Mouse (Mus musculus): Measurements from ENCODE around the gene Trpm6. TPM values are rescaled to one million over a fixed set of nuclear protein-coding genes. Genes with fewer than 3 reads are reported as not detected.
A peak's percentile ranks its signal among the peaks of the same experiment; 100 is the strongest.

The Trpm6 gene
- polyA plus RNA-seq, 1 experiment from 2014 or later: 0.14 TPM

DNA sequence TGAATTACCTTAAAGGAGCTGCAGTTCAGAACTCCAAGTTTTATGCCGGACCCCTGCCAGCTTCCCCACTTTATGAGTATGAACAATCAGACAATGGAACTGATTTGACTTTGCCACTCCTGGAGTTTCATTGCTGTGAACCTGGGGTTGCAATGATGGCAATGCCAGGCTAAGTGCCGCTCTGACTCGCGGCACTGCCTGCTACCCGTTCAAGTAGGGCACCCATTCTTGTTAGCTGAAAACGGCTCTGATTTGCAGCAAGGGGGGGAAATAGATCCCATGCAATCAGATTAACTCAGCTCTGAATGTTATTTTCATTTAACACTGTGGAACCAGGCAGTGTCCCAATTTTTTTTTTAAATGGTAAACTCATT is 152.9 kb downstream of the Trpm6 start:
- no peak overlapping the region for H3K4me3 ChIP-seq (replicated peaks)
- 66% methylated on average over 6 of the region's 6 CpGs for WGBS
- ATAC-seq: no peak

DNA sequence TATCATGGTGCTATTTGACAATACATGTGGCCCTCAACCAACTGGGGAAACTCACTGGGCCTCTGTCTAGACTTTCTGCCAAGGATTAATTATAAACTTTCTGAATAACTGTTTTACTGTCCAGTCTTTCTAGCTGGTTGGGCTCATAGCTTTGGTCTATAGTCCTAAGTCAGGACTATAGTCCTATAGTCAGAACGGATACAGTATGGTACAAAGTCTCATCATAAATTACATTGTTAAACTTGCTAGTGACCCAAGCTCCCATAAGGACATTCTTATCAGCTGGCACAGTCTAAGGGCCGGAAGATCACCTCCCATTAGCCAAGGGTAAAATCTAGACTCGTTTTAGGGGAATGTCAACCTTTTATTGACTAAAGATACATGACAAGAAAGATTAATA is 155.7 kb downstream of the Trpm6 start:
- Histone ChIP-seq H3K27ac (no peak overlapping the region), H3K4me3 (replicated peaks) (no peak overlapping the region), H3K9me3 (no peaks in the 10 kb centered on the region), H3K4me2 (replicated peaks) (no peak overlapping the region), H3K36me3 (no peaks in the 10 kb centered on the region), H3K4me1 (replicated peaks) (no peaks in the 10 kb centered on the region), H3K27me3 (replicated peaks) (no peaks in the 10 kb centered on the region), H3K9ac (no peak overlapping the region)
- peak; percentile 93 for ATAC-seq
- 34% methylated on average over 3 of the region's 3 CpGs for WGBS

More for the DNA sequence above, 152.9 kb downstream of the Trpm6 start:
- Histone ChIP-seq H3K9me3 (no peaks in the 10 kb centered on the region), H3K27ac (no peak overlapping the region), H3K4me1 (replicated peaks) (no peaks in the 10 kb centered on the region), H3K9ac (no peak overlapping the region), H3K4me2 (replicated peaks) (peak overlapping the region; percentile 12; the same call in 1 of the 2 replicates), H3K27me3 (replicated peaks) (no peaks in the 10 kb centered on the region), H3K36me3 (no peaks in the 10 kb centered on the region)

DNA sequence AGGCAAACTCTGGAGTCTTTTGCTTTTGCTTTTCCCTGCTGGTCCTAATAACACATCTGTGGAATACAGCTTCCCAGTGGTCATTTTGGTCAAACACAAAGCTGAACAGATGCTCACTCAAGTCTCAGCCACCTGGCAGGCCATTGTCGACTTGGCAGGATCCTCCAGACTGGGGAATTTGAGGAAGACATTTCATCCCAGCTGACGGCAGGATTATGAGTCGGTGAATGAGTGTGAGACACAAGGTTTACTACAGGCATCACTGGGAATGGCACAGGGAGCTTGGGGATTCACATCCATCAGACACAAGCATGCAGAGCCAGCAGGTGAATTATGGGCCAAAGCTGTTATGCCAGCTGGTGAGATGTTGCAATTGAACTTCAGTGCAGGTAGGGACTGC is 159.9 kb downstream of the Trpm6 start:
- Histone ChIP-seq H3K9ac (no peak overlapping the region), H3K9me3 (no peaks in the 10 kb centered on the region), H3K27me3 (replicated peaks) (no peaks in the 10 kb centered on the region), H3K4me1 (replicated peaks) (no peaks in the 10 kb centered on the region), H3K4me3 (replicated peaks) (no peak overlapping the region), H3K36me3 (no peaks in the 10 kb centered on the region), H3K27ac (no peak overlapping the region), H3K4me2 (replicated peaks) (no peak overlapping the region)
- 75% methylated on average over 3 of the region's 3 CpGs for WGBS
- ATAC-seq: no peak

DNA sequence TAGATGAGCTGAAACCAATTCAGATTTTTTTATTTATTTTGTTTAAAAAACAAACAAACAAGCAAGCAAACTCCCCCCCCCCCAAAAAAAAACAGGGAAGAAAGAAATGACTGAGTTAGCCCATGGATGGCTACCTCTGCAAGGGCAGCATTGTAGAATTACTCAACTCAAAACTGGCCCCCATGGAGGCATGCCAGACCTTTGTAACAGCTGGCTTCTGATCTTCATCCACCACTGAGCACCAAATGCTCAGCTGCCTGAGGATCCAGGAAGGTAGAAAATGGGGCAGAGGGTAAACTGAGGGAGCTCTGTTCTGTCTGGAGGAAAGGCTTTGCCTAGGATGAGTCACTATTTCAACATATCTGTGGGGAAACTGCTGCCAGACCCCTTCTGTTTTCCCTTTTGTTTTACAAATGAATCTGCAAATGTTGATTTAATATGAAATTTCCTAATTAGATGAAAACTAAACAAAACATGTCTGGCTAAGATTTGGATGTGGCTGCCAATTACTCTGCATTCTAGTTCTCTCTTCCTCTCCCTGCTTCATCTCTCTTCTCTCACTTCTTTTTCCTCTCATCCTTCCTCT is 162.1 kb downstream of the Trpm6 start:
- H3K36me3 ChIP-seq: no peaks in the 10 kb centered on the region
- no peak for ATAC-seq
- no peak overlapping the region for H3K27ac ChIP-seq
- H3K4me3 ChIP-seq (replicated peaks): no peak overlapping the region
- no peak overlapping the region for H3K4me2 ChIP-seq (replicated peaks)
- H3K9ac ChIP-seq: no peak overlapping the region
- no peaks in the 10 kb centered on the region for H3K9me3 ChIP-seq
- H3K27me3 ChIP-seq (replicated peaks): no peaks in the 10 kb centered on the region
- H3K4me1 ChIP-seq (replicated peaks): no peaks in the 10 kb centered on the region

DNA sequence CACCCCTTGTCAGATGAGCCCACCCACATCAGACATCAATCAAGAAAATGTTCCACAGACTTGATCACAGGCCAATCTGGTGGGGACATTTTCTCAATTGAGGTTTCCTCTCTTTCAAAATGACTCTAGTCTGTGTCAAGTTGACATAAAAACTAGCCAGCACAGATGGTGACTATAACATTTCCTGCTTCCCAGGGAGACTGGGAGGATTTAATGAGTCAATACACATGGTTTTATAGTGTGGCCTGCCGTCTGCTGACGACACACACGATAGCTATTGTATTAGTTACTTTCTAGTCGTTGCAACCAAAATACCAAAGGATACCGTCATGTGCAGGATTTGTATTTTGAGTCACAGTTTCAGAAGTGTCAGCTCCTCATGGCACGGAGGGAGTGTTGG is 191.6 kb downstream of the Trpm6 start:
- Histone ChIP-seq H3K4me2 (replicated peaks) (no peak overlapping the region), H3K27ac (no peak overlapping the region), H3K36me3 (no peaks in the 10 kb centered on the region), H3K9me3 (no peaks in the 10 kb centered on the region), H3K4me1 (replicated peaks) (no peaks in the 10 kb centered on the region), H3K27me3 (replicated peaks) (no peaks in the 10 kb centered on the region), H3K4me3 (replicated peaks) (no peak overlapping the region), H3K9ac (no peak overlapping the region)
- 85% methylated on average over 6 of the region's 6 CpGs for WGBS
- no peak for ATAC-seq

Other genes with a start within 250 kb of the Trpm6 start
- gene Ostf1, start 118.2 kb upstream of the Trpm6 start, polyA plus RNA-seq (2015; fragmentation: Nextera tagmentation; extraction: Ambion mirVana): 86.3 and 87.4 TPM in 2 replicates
- 9.0 and 9.8 TPM in 2 replicates for gene Nmrk1, start 118.0 kb upstream of the Trpm6 start, polyA plus RNA-seq (2015; fragmentation: Nextera tagmentation; extraction: Ambion mirVana)
- gene Carnmt1, start 79.2 kb upstream of the Trpm6 start, polyA plus RNA-seq (2015; fragmentation: Nextera tagmentation; extraction: Ambion mirVana): 21.2 and 24.0 TPM in 2 replicates
- gene D030056L22Rik, start 36.8 kb upstream of the Trpm6 start, polyA plus RNA-seq (2015; fragmentation: Nextera tagmentation; extraction: Ambion mirVana): 26.4 and 30.8 TPM in 2 replicates